16 mouse cellular contexts compared by ENCODE assay signal in genomic region chr2:70210427-70211332, GRCm38 (mm10).
DNase-seq lines count a peak whose midpoint lies in the region; ATAC-seq and TF ChIP-seq lines count a peak whose summit lies in the region.
"Had no signal": no experiment of that assay in that cellular context is flagged by ENCODE, and none has a peak within 500 bp of the region (broad histone marks: within the 10 kb centered on the region; RNA-seq: fewer than 3 reads in every experiment).

No protein-coding gene starts in this region.

- no peak overlapping the region for H3K9ac ChIP-seq in forebrain, embryonic 13.5 days
- no peak overlapping the region for H3K9ac ChIP-seq in midbrain, embryonic 16.5 days (ENCODE audit: low read depth, low read length)
- H3K9ac ChIP-seq: limb, embryonic 13.5 days; neural tube, embryonic 13.5 days had no signal

- H3K4me3 ChIP-seq in forebrain, embryonic 13.5 days, result no peak overlapping the region
- H3K4me3 ChIP-seq in forebrain, embryonic 10.5 days, result no peak overlapping the region
- no peak overlapping the region for H3K4me3 ChIP-seq in cortical plate, adult 2 months (ENCODE audit: insufficient read depth, low read length)
- no peak overlapping the region for H3K4me3 ChIP-seq in midbrain, embryonic 16.5 days (ENCODE audit: low read depth, low read length)
- H3K4me3 ChIP-seq: limb, embryonic 13.5 days; neural tube, embryonic 13.5 days had no signal

- TF ChIP-seq CTCF in cortical plate, adult 2 months (IDR thresholded peaks at IDR 0.05; ENCODE audit: extremely low read depth, insufficient read depth, low read length), result no peak

- peak; percentile 70 for ATAC-seq in forebrain, embryonic 13.5 days
- peak; percentile 80 for ATAC-seq in midbrain, embryonic 16.5 days

- WGBS in forebrain, embryonic 13.5 days, result 84% methylated on average over 22 of the region's 22 CpGs
- WGBS in forebrain, embryonic 10.5 days, result 88% methylated on average over 22 of the region's 22 CpGs
- 66% methylated on average over 22 of the region's 22 CpGs for WGBS in midbrain, embryonic 16.5 days

- peaks cover 8% of the 10 kb centered on the region for H3K9me3 ChIP-seq in forebrain, embryonic 13.5 days (replicated peaks)
- peaks cover 9% of the 10 kb centered on the region for H3K9me3 ChIP-seq in forebrain, embryonic 10.5 days
- H3K9me3 ChIP-seq in midbrain, embryonic 16.5 days (replicated peaks; ENCODE audit: control insufficient read depth, low read length, poor library complexity, severe bottlenecking), result no peaks in the 10 kb centered on the region
- H3K9me3 ChIP-seq: neural tube, embryonic 13.5 days had no signal

- peak overlapping the region; percentile 63 for H3K27ac ChIP-seq in forebrain, embryonic 13.5 days
- no peak overlapping the region for H3K27ac ChIP-seq in forebrain, embryonic 10.5 days
- H3K27ac ChIP-seq in cortical plate, adult 2 months (ENCODE audit: insufficient read depth, low read length), result peak overlapping the region; percentile 18; the same call in 1 of the 2 replicates
- H3K27ac ChIP-seq in midbrain, embryonic 16.5 days (ENCODE audit: low read length), result peak overlapping the region; percentile 66
- H3K27ac ChIP-seq: limb, embryonic 13.5 days; neural tube, embryonic 13.5 days had no signal

- H3K36me3 ChIP-seq in forebrain, embryonic 13.5 days (ENCODE audit: poor library complexity, severe bottlenecking), result no peaks in the 10 kb centered on the region
- H3K36me3 ChIP-seq in forebrain, embryonic 10.5 days (replicated peaks), result no peaks in the 10 kb centered on the region
- no peaks in the 10 kb centered on the region for H3K36me3 ChIP-seq in midbrain, embryonic 16.5 days (ENCODE audit: control insufficient read depth, insufficient read depth, low read length)
- H3K36me3 ChIP-seq: G1E; limb, embryonic 13.5 days; neural tube, embryonic 13.5 days had no signal

- no peak for DNase-seq in forebrain, embryonic 10.5 days (ENCODE audit: extremely low spot score, low spot score)
- peak; percentile 50 to 59 for DNase-seq in layer of hippocampus, adult 8-10 months (ENCODE audit: low spot score in 2 of 2)
- DNase-seq in gastrocnemius, postnatal 25 days, result no peak
- DNase-seq in urinary bladder, postnatal 25 days (ENCODE audit: low spot score), result no peak
- no peak for DNase-seq in cerebellum, adult 9-10 months
- DNase-seq: gastrocnemius, postnatal 36 days; heart, postnatal 10 days; kidney, adult 8-10 months; lung, postnatal 36 days; thymus, postnatal 4 days had no signal

- peaks cover 5% of the 10 kb centered on the region; the same call in 1 of the 2 replicates for H3K27me3 ChIP-seq in forebrain, embryonic 13.5 days
- H3K27me3 ChIP-seq in forebrain, embryonic 10.5 days (ENCODE audit: poor library complexity, severe bottlenecking), result peaks cover 17% of the 10 kb centered on the region
- no peaks in the 10 kb centered on the region for H3K27me3 ChIP-seq in midbrain, embryonic 16.5 days (ENCODE audit: control insufficient read depth, insufficient read depth, low read depth, low read length)
- H3K27me3 ChIP-seq: neural tube, embryonic 13.5 days had no signal

- H3K4me2 ChIP-seq in forebrain, embryonic 13.5 days, result no peak overlapping the region
- no peak overlapping the region for H3K4me2 ChIP-seq in midbrain, embryonic 16.5 days (ENCODE audit: low read length)
- H3K4me2 ChIP-seq: limb, embryonic 13.5 days; neural tube, embryonic 13.5 days had no signal

- no peak for TF ChIP-seq POLR2A in cortical plate, adult 2 months (IDR thresholded peaks at IDR 0.05; ENCODE audit: extremely low read depth, insufficient read depth, low read length)

- H3K4me1 ChIP-seq in forebrain, embryonic 13.5 days, result peaks cover 5% of the 10 kb centered on the region; the same call in 1 of the 2 replicates
- H3K4me1 ChIP-seq in forebrain, embryonic 10.5 days, result no peaks in the 10 kb centered on the region
- H3K4me1 ChIP-seq in cortical plate, adult 2 months (ENCODE audit: control insufficient read depth, insufficient read depth, low read length), result no peaks in the 10 kb centered on the region
- peaks cover 7% of the 10 kb centered on the region for H3K4me1 ChIP-seq in midbrain, embryonic 16.5 days (ENCODE audit: control insufficient read depth, insufficient read depth, low read length)
- H3K4me1 ChIP-seq: limb, embryonic 13.5 days had no signal

Comparison
In these comparisons a context has a peak if more than half of its experiments do, and no peak if none do; other contexts are left out.
1. DNase-seq: peak in layer of hippocampus, adult 8-10 months (2 of 2); none in forebrain, embryonic 10.5 days (single experiment), gastrocnemius, postnatal 25 days (single experiment), urinary bladder, postnatal 25 days (single experiment) and cerebellum, adult 9-10 months (single experiment).